Mouse (Mus musculus) MEL-GATA-1-ER (cell line): ENCODE measurements around the gene Mmp24.

Experiments used
- DNase-seq: peaks from one replicate; pipeline ENCODE4 v3.0.0-alpha.2; 2012; ENCODE audit warnings: low read depth; ENCODE audit errors: extremely low read depth

Mmp24 gene

DNA sequence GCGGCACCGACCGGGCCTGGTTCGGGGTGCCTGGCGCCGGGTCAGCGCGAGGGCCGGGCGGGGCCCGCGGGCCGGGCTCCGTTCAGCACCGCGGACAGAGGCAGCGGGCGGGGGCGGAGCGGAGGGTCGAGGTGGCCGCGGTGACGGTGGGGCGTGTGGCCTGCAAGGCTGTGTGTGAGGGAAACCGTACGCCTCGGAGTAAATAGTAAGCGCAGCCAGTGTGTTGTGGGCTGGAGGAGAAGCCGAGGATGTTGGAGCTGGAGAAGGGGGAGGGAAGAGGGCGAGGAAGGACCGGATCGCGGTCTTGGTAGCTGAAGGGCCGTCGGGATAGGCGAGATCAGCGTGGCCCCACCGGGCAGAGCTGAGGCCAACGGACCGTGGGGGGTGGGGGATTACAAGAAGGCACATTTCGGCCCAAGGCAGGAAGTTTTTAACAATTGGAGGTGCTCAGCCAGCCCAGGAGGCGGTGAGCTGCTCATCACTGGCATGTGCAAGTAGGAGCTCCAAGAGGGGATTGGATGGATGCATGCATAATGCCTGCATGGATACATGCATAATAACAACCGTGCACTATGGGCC, 632 bp downstream of the Mmp24 start:
- no peak for DNase-seq

DNA sequence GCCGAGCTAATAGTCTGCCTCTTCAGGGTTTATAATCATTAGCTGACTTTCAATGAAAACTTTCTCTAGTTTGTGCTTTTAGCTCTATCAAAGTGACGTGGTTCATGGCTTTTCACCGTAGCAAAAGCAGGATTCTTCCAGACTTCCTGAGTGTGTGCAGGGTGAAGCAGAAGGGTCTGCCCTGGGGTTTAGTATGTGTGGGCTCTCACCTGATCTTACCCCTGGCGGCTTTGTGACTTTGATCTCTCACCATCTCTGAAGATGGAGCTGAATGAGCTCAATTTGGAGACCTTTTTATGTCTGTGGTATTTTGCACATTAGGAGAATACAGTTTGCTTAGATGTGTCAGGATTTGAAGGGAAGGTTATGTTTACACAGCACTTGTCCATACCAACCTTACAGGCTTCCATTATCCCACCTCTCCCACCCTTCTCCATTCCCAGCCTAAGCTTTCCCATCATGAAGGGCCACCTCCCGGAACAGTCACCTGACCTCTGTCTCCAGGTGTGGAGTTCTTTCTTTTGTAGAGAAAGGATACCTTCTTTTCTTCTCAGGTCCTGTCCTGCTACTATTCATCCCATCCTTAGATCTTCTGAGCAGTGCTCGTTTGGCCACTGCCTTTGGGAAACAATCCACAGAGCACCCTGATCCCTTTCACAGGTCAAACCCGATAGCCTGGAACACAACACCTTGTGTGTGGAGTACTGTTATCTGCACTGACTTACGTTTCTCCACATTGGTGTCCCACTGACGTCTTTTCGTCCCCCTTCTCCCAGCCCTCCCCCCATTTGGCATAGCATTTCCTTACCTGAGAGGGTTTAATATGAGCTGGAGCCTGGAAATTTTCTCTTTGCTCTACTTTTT, 1.9 kb downstream of the Mmp24 start:
- no peak for DNase-seq

DNA sequence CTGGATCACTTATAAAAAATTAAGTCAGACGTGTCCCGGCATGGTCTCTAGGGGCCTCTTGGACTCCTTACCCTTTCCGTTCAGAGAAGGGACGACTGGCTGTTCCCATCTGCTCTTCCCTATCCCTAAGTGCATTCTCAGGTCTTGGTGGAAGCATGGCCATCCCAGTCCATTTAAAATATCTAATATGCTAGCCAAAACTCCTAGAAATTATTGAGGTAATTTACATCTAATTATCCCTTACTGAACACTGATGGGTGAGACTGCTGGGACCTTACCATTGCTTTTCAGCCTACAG, 2.5 kb downstream of the Mmp24 start:
- no peak for DNase-seq

GRCm38 (mm10) chr2:155778004-155778403, 2.9 kb downstream of the Mmp24 start:
- DNase-seq: no peak

- DNase-seq: no peak
These were observed 3.9 kb downstream of the Mmp24 start for GRCm38 (mm10) chr2:155779066-155779465.

DNA sequence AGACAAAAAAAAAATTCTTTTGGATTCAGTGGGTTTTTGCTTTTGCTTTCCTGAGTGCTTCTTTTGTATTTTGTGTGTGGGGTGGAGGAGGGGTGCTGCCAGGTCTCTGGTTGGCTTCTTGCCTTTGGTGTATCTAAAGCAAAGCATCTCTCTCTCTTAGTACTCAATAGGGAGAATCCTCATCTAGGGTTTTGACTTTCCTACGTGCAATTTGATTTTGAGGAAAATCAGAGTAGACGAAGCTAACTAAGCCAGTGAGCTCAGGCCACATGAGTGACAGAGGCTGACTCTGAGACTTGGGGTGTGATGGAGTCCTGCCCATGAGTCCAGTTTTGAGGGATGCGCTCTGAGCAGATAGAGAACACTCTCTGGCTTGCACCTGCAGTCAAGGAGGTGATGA, 4.4 kb downstream of the Mmp24 start:
- no peak for DNase-seq

DNA sequence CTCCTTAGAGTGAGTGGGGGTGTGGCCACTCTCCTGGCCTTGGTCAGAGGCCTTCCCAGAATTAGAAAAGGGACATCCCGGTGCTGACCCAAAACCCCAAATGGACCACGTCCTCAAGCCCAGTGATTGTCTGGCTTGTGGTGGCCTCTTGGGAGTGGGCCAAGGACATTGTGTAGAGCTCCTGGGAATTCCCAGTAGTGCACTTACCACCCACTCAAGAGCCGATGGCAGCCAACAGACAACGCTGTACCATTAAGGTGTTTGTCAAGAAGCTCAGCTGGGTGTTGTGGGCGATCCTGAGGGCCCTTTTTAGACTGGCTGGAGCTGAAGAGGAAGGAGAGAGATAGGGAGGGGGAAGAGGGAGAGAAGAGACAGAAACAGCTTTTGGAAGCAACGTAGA, 9.4 kb downstream of the Mmp24 start:
- DNase-seq: no peak

DNA sequence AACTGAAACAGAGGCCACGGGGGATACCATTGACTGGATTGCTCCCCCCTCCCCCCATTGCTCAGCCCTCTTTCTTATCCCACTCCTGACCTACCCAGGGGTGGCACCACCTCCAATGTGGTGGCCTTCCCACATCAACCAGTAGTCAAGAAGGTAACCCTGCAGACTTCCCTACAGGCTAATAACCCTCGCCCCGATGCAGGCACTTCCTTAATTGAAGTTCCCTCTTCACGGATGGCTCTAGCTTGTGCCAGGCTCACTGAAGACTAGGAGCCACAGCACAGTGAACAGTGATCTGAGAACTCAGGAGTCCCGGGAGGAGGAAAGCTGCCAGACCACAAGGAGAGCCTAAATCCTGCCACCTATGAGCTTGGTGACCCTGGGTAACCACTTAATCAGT, 11.8 kb downstream of the Mmp24 start:
- peak; percentile 18 for DNase-seq

- no peak for DNase-seq
These were observed 13.1 kb downstream of the Mmp24 start for GRCm38 (mm10) chr2:155787949-155788931.

- no peak for DNase-seq
These were observed 17.8 kb downstream of the Mmp24 start for GRCm38 (mm10) chr2:155792899-155793298.

DNA sequence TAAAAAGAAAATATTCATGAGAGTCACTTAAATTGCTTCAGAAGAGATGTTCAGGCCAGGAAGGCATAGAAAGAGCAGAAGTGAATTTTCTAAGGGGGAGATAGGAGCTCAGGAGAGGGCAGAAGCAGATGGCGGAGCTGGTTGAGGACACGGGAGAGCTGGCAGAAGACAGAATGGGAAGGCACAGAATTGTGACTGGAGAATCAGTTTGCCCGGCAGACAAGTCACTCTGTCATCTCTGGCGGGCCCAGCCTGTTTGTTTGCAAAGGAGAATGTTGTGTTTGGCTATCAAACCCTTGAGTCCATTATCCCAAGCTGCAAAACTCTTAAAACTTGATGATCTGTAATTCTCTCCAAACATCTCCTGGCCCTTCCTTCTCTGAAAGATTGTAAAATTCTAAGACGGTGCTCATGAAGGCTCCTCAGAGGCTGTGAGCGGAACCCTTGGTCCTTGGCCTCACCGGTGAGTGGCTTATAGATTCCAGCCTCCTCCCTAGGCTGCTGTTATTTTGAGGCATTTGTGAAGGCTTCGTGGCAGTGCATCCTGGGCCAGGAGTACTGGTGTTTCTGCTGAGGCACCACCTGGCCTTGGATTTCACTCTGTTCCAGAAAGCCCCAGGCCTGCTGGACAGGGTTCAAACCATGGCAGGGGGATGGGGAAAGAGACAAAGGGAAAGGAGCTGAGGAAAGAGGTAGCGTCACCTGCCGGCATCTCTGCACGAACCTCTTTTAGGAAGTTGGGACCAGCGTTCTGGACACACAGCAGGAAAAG, 19.7 kb downstream of the Mmp24 start:
- DNase-seq: no peak

GRCm38 (mm10) chr2:155798613-155799012, 23.5 kb downstream of the Mmp24 start:
- DNase-seq: no peak

DNA sequence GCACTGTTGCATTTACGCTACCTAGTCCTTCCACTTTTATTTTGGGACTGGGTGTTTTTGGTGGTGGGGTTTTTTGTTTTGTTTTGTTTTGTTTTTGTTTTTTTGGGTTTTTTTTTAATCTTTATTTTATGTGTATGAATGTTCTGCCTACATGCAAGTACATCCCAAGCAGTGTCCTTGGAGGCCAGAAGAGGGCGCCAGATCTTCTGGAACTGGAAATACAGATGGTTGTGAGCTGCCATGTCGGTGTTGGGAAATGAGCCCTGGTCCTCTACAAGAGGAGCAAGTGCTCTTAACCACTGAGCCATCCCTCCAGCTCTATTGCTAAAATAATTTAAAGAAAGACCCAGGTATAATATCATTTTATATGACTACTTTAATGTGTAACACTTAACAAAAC, 27.6 kb downstream of the Mmp24 start:
- DNase-seq: peak; percentile 36

DNA sequence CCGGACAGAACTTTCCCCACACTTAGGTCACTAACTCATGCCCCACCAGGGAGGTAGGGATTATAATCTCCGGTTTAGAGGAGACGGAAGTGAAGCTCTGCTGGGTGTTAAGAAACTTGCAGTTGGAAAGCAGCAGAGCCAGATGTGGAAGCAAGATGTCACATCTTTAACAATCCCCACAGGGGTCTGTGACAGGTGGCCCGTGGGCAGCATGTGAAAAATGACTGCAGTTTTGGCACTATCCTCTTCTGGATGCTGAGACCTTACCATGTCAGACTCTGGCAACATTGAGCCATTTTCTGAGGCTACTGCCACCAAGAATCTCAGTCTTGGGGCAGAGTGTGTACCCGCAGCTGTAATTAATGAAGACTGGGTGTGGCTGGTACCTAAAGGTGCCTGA, 28.9 kb downstream of the Mmp24 start:
- DNase-seq: no peak

- DNase-seq: no peak
These were observed 30.2 kb downstream of the Mmp24 start for GRCm38 (mm10) chr2:155805231-155805924.

DNA sequence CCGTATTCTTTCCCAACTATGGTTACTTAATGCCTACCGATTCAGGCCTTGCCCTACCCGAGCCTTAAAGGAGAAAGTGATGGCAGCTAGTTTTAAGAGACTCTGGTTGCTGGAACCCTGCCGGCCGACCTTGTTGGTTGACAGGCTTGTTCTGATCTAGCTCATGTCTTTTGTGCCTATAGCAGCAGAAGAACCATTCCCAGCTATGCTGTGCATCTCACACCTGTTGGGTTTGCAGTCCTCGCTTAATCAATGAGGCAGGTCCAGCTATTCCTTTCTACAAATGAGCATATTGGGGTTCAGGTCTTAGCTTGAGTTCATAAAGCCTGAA, 30.7 kb downstream of the Mmp24 start:
- no peak for DNase-seq

- no peak for DNase-seq
These were observed 31.4 kb downstream of the Mmp24 start for GRCm38 (mm10) chr2:155806548-155806947.

DNA sequence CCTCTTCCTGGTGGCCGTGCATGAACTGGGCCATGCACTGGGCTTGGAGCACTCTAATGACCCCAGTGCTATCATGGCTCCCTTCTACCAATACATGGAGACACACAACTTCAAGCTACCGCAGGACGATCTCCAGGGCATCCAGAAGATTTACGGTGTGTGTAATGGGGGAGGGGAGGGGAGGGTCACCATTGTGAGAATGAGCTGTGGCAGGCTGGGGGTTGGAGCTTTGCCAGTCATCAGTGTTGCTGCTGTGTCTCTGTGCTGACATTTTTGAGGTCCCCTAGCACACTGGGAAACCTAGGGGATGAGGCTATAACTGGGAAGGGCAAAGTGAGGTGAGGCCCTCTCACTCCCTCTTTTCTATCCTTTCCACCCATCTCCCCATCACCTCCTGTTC, 32.3 kb downstream of the Mmp24 start:
- no peak for DNase-seq

DNA sequence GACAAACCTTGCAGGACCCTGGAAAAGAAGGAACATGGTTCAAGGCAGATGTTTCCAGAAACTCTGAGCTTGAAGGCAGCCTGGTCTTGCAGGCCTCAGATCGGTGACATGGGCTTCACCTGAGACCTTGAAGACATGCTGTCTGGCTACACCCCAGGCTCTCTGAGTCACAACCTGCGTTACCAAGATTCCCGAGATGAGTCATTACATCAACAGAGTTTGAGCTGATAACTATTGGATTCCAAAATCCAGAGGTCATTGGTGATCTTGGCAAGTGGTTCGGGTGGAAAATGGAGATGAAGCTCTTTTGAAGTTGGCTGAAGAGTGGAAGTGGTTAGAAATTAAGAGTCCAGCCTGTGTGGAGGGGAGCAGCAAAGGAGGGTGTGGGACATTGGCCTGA, 34.5 kb downstream of the Mmp24 start:
- DNase-seq: no peak

GRCm38 (mm10) chr2:155811821-155812396, 36.8 kb downstream of the Mmp24 start:
- DNase-seq: peak; percentile 50

DNA sequence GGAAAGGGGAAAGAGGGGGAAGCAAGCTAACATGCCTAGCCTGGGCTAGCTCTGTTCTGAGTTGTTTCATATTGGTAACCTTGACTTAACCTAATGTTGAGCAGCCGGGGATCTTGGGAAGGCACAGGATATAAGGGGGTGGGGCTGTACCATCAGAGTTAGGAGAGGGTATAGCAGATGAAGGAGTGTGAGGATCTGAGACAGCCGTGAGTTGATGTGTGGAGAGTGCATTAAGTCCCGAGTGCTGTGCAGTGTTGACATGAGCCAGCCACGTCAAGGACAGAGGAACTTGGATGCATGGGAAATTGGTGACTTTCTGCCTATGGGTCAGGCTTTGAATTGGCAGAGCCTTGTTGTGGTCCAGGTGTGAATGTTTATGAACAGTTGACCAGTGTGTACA, 37.5 kb downstream of the Mmp24 start:
- no peak for DNase-seq
